Mouse (Mus musculus): ENCODE results near the gene Atf1.

- no peak for TF ChIP-seq CTCF (IDR thresholded peaks at IDR 0.05; ENCODE audit: low read depth)
- no peak for TF ChIP-seq EP300 (IDR thresholded peaks at IDR 0.05; ENCODE audit: low read depth)
Measured at GRCm38 (mm10) chr15:100181841-100182240, 45.8 kb upstream of the Atf1 start.
